Mouse (Mus musculus): Measurements from ENCODE around the gene Rnf224. TPM values are rescaled to one million over a fixed set of nuclear protein-coding genes. Genes with fewer than 3 reads are reported as not detected.

Gene Rnf224
- not detected for polyA plus RNA-seq (2014; fragmentation: Illumina TruSeq; extraction: RNeasy Lipid Tissue Mini Kit (QIAGEN cat#74804); ENCODE audit: low read depth, low replicate concordance)

GRCm38 (mm10) chr2:25236614-25237013, at the start of gene Rnf224:
Gene Rnf224 (minus strand): TSS chr2:25236787.

GRCm38 (mm10) chr2:25271827-25272511, 35.4 kb upstream of the Rnf224 start, which contains the start of the genes Ssna1 and Anapc2:
Gene Ssna1 (minus strand): TSS chr2:25272438.
Gene Anapc2 (plus strand): TSS chr2:25272478.

GRCm38 (mm10) chr2:25262291-25262767, 25.7 kb upstream of the Rnf224 start, which contains the start of gene Tprn:
Gene Tprn (plus strand): TSS chr2:25262618.

GRCm38 (mm10) chr2:25255284-25255779, 18.7 kb upstream of the Rnf224 start, which contains the start of gene Tmem203:
Gene Tmem203 (plus strand): TSS chr2:25255439.

GRCm38 (mm10) chr2:25246183-25247072, 9.8 kb upstream of the Rnf224 start, which contains the start of gene AL732309.1:
Gene AL732309.1 (minus strand): TSS chr2:25246863.

GRCm38 (mm10) chr2:25242101-25242506, 5.5 kb upstream of the Rnf224 start, which contains the start of the genes Rnf208 and Cysrt1:
Gene Rnf208 (plus strand): TSS chr2:25242255.
Gene Cysrt1 (minus strand): TSS chr2:25242452.

GRCm38 (mm10) chr2:25234050-25234449, 2.5 kb downstream of the Rnf224 start, which contains the start of gene Slc34a3:
Gene Slc34a3 (minus strand): TSS chr2:25234364.

GRCm38 (mm10) chr2:25224492-25224765, 12.2 kb downstream of the Rnf224 start, which contains the start of gene Tubb4b:
Gene Tubb4b (minus strand): TSS chr2:25224702.

GRCm38 (mm10) chr2:25218445-25218844, 18.1 kb downstream of the Rnf224 start, which contains the start of gene Fam166a:
Gene Fam166a (plus strand): TSS chr2:25218745.

GRCm38 (mm10) chr2:25214444-25214843, 22.1 kb downstream of the Rnf224 start, which contains the start of gene Stpg3:
Gene Stpg3 (minus strand): TSS chr2:25214637.

GRCm38 (mm10) chr2:25211121-25211670, 25.4 kb downstream of the Rnf224 start, which contains the start of gene Nelfb:
Gene Nelfb (minus strand): TSS chr2:25211489.

GRCm38 (mm10) chr2:25196172-25196954, 40.2 kb downstream of the Rnf224 start, which contains the start of gene Tor4a:
Gene Tor4a (minus strand): TSS chr2:25196886.

Other genes with a start within 250 kb of the Rnf224 start
- gene Nsmf, start 182.4 kb downstream of the Rnf224 start, polyA plus RNA-seq (2014; fragmentation: Illumina TruSeq; extraction: RNeasy Lipid Tissue Mini Kit (QIAGEN cat#74804); ENCODE audit: low read depth, low replicate concordance), result 3.6 TPM
- gene Entpd8, start 156.5 kb downstream of the Rnf224 start, polyA plus RNA-seq (2014; fragmentation: Illumina TruSeq; extraction: RNeasy Lipid Tissue Mini Kit (QIAGEN cat#74804); ENCODE audit: low read depth, low replicate concordance), result 0.20 TPM
- gene Noxa1, start 141.6 kb downstream of the Rnf224 start, polyA plus RNA-seq (2014; fragmentation: Illumina TruSeq; extraction: RNeasy Lipid Tissue Mini Kit (QIAGEN cat#74804); ENCODE audit: low read depth, low replicate concordance), result not detected
- gene Nrarp, start 56.0 kb downstream of the Rnf224 start, polyA plus RNA-seq (2014; fragmentation: Illumina TruSeq; extraction: RNeasy Lipid Tissue Mini Kit (QIAGEN cat#74804); ENCODE audit: low read depth, low replicate concordance), result 1.2 TPM
- 0.17 TPM for gene Tor4a, start 39.9 kb downstream of the Rnf224 start, polyA plus RNA-seq (2014; fragmentation: Illumina TruSeq; extraction: RNeasy Lipid Tissue Mini Kit (QIAGEN cat#74804); ENCODE audit: low read depth, low replicate concordance)
- 4.2 TPM for gene Nelfb, start 25.3 kb downstream of the Rnf224 start, polyA plus RNA-seq (2014; fragmentation: Illumina TruSeq; extraction: RNeasy Lipid Tissue Mini Kit (QIAGEN cat#74804); ENCODE audit: low read depth, low replicate concordance)
- gene Stpg3, start 22.1 kb downstream of the Rnf224 start, polyA plus RNA-seq (2014; fragmentation: Illumina TruSeq; extraction: RNeasy Lipid Tissue Mini Kit (QIAGEN cat#74804); ENCODE audit: low read depth, low replicate concordance), result 21.6 TPM
- 145 TPM for gene Fam166a, start 18.0 kb downstream of the Rnf224 start, polyA plus RNA-seq (2014; fragmentation: Illumina TruSeq; extraction: RNeasy Lipid Tissue Mini Kit (QIAGEN cat#74804); ENCODE audit: low read depth, low replicate concordance)
- gene Tubb4b, start 12.1 kb downstream of the Rnf224 start, polyA plus RNA-seq (2014; fragmentation: Illumina TruSeq; extraction: RNeasy Lipid Tissue Mini Kit (QIAGEN cat#74804); ENCODE audit: low read depth, low replicate concordance), result 327 TPM
- not detected for gene Slc34a3, start 2.4 kb downstream of the Rnf224 start, polyA plus RNA-seq (2014; fragmentation: Illumina TruSeq; extraction: RNeasy Lipid Tissue Mini Kit (QIAGEN cat#74804); ENCODE audit: low read depth, low replicate concordance)
- gene Rnf208, start 5.5 kb upstream of the Rnf224 start, polyA plus RNA-seq (2014; fragmentation: Illumina TruSeq; extraction: RNeasy Lipid Tissue Mini Kit (QIAGEN cat#74804); ENCODE audit: low read depth, low replicate concordance), result not detected
- gene Cysrt1, start 5.7 kb upstream of the Rnf224 start, polyA plus RNA-seq (2014; fragmentation: Illumina TruSeq; extraction: RNeasy Lipid Tissue Mini Kit (QIAGEN cat#74804); ENCODE audit: low read depth, low replicate concordance), result not detected
- 1.1 TPM for gene AL732309.1, start 10.1 kb upstream of the Rnf224 start, polyA plus RNA-seq (2014; fragmentation: Illumina TruSeq; extraction: RNeasy Lipid Tissue Mini Kit (QIAGEN cat#74804); ENCODE audit: low read depth, low replicate concordance)
- gene Tmem203, start 18.7 kb upstream of the Rnf224 start, polyA plus RNA-seq (2014; fragmentation: Illumina TruSeq; extraction: RNeasy Lipid Tissue Mini Kit (QIAGEN cat#74804); ENCODE audit: low read depth, low replicate concordance), result 0.80 TPM
- gene Tprn, start 25.8 kb upstream of the Rnf224 start, polyA plus RNA-seq (2014; fragmentation: Illumina TruSeq; extraction: RNeasy Lipid Tissue Mini Kit (QIAGEN cat#74804); ENCODE audit: low read depth, low replicate concordance), result 24.4 TPM
- 4.1 TPM for gene Ssna1, start 35.7 kb upstream of the Rnf224 start, polyA plus RNA-seq (2014; fragmentation: Illumina TruSeq; extraction: RNeasy Lipid Tissue Mini Kit (QIAGEN cat#74804); ENCODE audit: low read depth, low replicate concordance)
- gene Anapc2, start 35.7 kb upstream of the Rnf224 start, polyA plus RNA-seq (2014; fragmentation: Illumina TruSeq; extraction: RNeasy Lipid Tissue Mini Kit (QIAGEN cat#74804); ENCODE audit: low read depth, low replicate concordance), result 3.3 TPM
- not detected for gene Tmem210, start 51.4 kb upstream of the Rnf224 start, polyA plus RNA-seq (2014; fragmentation: Illumina TruSeq; extraction: RNeasy Lipid Tissue Mini Kit (QIAGEN cat#74804); ENCODE audit: low read depth, low replicate concordance)
- not detected for gene Lrrc26, start 53.1 kb upstream of the Rnf224 start, polyA plus RNA-seq (2014; fragmentation: Illumina TruSeq; extraction: RNeasy Lipid Tissue Mini Kit (QIAGEN cat#74804); ENCODE audit: low read depth, low replicate concordance)
- not detected for gene Grin1, start 82.4 kb upstream of the Rnf224 start, polyA plus RNA-seq (2014; fragmentation: Illumina TruSeq; extraction: RNeasy Lipid Tissue Mini Kit (QIAGEN cat#74804); ENCODE audit: low read depth, low replicate concordance)
- gene Man1b1, start 95.6 kb upstream of the Rnf224 start, polyA plus RNA-seq (2014; fragmentation: Illumina TruSeq; extraction: RNeasy Lipid Tissue Mini Kit (QIAGEN cat#74804); ENCODE audit: low read depth, low replicate concordance), result 21.6 TPM
- gene Dpp7, start 119.6 kb upstream of the Rnf224 start, polyA plus RNA-seq (2014; fragmentation: Illumina TruSeq; extraction: RNeasy Lipid Tissue Mini Kit (QIAGEN cat#74804); ENCODE audit: low read depth, low replicate concordance), result 0.50 TPM
- 0.10 TPM for gene Uap1l1, start 128.9 kb upstream of the Rnf224 start, polyA plus RNA-seq (2014; fragmentation: Illumina TruSeq; extraction: RNeasy Lipid Tissue Mini Kit (QIAGEN cat#74804); ENCODE audit: low read depth, low replicate concordance)
- 0.06 TPM for gene Sapcd2, start 135.5 kb upstream of the Rnf224 start, polyA plus RNA-seq (2014; fragmentation: Illumina TruSeq; extraction: RNeasy Lipid Tissue Mini Kit (QIAGEN cat#74804); ENCODE audit: low read depth, low replicate concordance)
- gene Entpd2, start 159.1 kb upstream of the Rnf224 start, polyA plus RNA-seq (2014; fragmentation: Illumina TruSeq; extraction: RNeasy Lipid Tissue Mini Kit (QIAGEN cat#74804); ENCODE audit: low read depth, low replicate concordance), result 0.10 TPM
- gene Npdc1, start 162.6 kb upstream of the Rnf224 start, polyA plus RNA-seq (2014; fragmentation: Illumina TruSeq; extraction: RNeasy Lipid Tissue Mini Kit (QIAGEN cat#74804); ENCODE audit: low read depth, low replicate concordance), result 0.70 TPM
- not detected for gene Fut7, start 186.5 kb upstream of the Rnf224 start, polyA plus RNA-seq (2014; fragmentation: Illumina TruSeq; extraction: RNeasy Lipid Tissue Mini Kit (QIAGEN cat#74804); ENCODE audit: low read depth, low replicate concordance)
- 0.34 TPM for gene Abca2, start 191.9 kb upstream of the Rnf224 start, polyA plus RNA-seq (2014; fragmentation: Illumina TruSeq; extraction: RNeasy Lipid Tissue Mini Kit (QIAGEN cat#74804); ENCODE audit: low read depth, low replicate concordance)
- gene Clic3, start 220.1 kb upstream of the Rnf224 start, polyA plus RNA-seq (2014; fragmentation: Illumina TruSeq; extraction: RNeasy Lipid Tissue Mini Kit (QIAGEN cat#74804); ENCODE audit: low read depth, low replicate concordance), result not detected
- gene Paxx, start 224.3 kb upstream of the Rnf224 start, polyA plus RNA-seq (2014; fragmentation: Illumina TruSeq; extraction: RNeasy Lipid Tissue Mini Kit (QIAGEN cat#74804); ENCODE audit: low read depth, low replicate concordance), result 2.9 TPM
- 27.8 TPM for gene Ptgds, start 233.3 kb upstream of the Rnf224 start, polyA plus RNA-seq (2014; fragmentation: Illumina TruSeq; extraction: RNeasy Lipid Tissue Mini Kit (QIAGEN cat#74804); ENCODE audit: low read depth, low replicate concordance)

Data from testis, adult 10 weeks (tissue).